Mouse (Mus musculus) spleen, postnatal 10 days (tissue): ENCODE data around the gene Aicda.
"Not testable (repeated sequence)": the region's sequence is repeated elsewhere in the genome, so short reads cannot be mapped to it uniquely, and the experiment has no call there.

Experiments
- DNase-seq, 2 experiments: peaks; one replicate each; pipeline ENCODE4 v3.0.0; 2021 to 2022; ENCODE audit warnings: low spot score in 2 of 2

Aicda gene

GRCm38 (mm10) chr6:122554102-122554501, 501 bp downstream of the Aicda start:
- no peak for DNase-seq

- DNase-seq = no peak
Measured at GRCm38 (mm10) chr6:122555266-122555665, 1.7 kb downstream of the Aicda start.

GRCm38 (mm10) chr6:122556959-122557561, 3.5 kb downstream of the Aicda start:
- DNase-seq = peak; percentile 60 to 84

GRCm38 (mm10) chr6:122560427-122560826, 6.8 kb downstream of the Aicda start:
- DNase-seq = peak; percentile 62 to 82

GRCm38 (mm10) chr6:122561005-122561404, 7.4 kb downstream of the Aicda start:
- DNase-seq = no peak

- DNase-seq = peak; percentile 32 to 73
Measured at GRCm38 (mm10) chr6:122562463-122562862, 8.9 kb downstream of the Aicda start.

- no peak for DNase-seq
Measured at GRCm38 (mm10) chr6:122565070-122565784, 11.6 kb downstream of the Aicda start.

- no peak for DNase-seq
Measured at GRCm38 (mm10) chr6:122569113-122569512, 15.5 kb downstream of the Aicda start.

GRCm38 (mm10) chr6:122569762-122570161, 16.2 kb downstream of the Aicda start:
- no peak for DNase-seq

GRCm38 (mm10) chr6:122570695-122571616, 17.4 kb downstream of the Aicda start:
- no peak for DNase-seq

GRCm38 (mm10) chr6:122571617-122571959, 18.0 kb downstream of the Aicda start:
- DNase-seq = no peak

GRCm38 (mm10) chr6:122575037-122575436, 21.4 kb downstream of the Aicda start:
- DNase-seq = not testable (repeated sequence)

GRCm38 (mm10) chr6:122577030-122577429, 23.4 kb downstream of the Aicda start:
- no peak for DNase-seq

- no peak for DNase-seq
Measured at GRCm38 (mm10) chr6:122579086-122579485, 25.5 kb downstream of the Aicda start.

GRCm38 (mm10) chr6:122591027-122591758, 37.6 kb downstream of the Aicda start:
- DNase-seq = no peak

- DNase-seq = no peak
Measured at GRCm38 (mm10) chr6:122592905-122593304, 39.3 kb downstream of the Aicda start.

GRCm38 (mm10) chr6:122595637-122596036, 42.0 kb downstream of the Aicda start:
- peak in 1 of 2 experiments; percentile 42 for DNase-seq

GRCm38 (mm10) chr6:122596608-122597007, 43.0 kb downstream of the Aicda start:
- DNase-seq = peak; percentile 24 to 59

- peak in 1 of 2 experiments; percentile 22 for DNase-seq
Measured at GRCm38 (mm10) chr6:122598014-122598413, 44.4 kb downstream of the Aicda start.

GRCm38 (mm10) chr6:122598436-122598835, 44.8 kb downstream of the Aicda start:
- DNase-seq = no peak

- peak in 1 of 2 experiments; percentile 19 for DNase-seq
Measured at GRCm38 (mm10) chr6:122599054-122599737, 45.6 kb downstream of the Aicda start.
